Mouse (Mus musculus): Measurements from ENCODE around the gene Slc13a1.

- TF ChIP-seq CTCF (IDR thresholded peaks at IDR 0.05; ENCODE audit: low read depth, low read length), result no peak
- TF ChIP-seq POLR2AphosphoS5 (IDR thresholded peaks at IDR 0.05; ENCODE audit: insufficient replicate concordance, low read depth, low read length), result no peak
- TF ChIP-seq TAL1 (conservative IDR thresholded peaks at IDR 0.05; ENCODE audit: low read depth, low read length), result no peak
- TF ChIP-seq GATA1 (IDR thresholded peaks at IDR 0.05; ENCODE audit: borderline replicate concordance, low read length), result no peak
Measured at GRCm38 (mm10) chr6:24072804-24073203, 95.1 kb downstream of the Slc13a1 start.

All from G1E (cell line).